In genomic region chr8:13627591-13627990, GRCm38 (mm10) we compare ENCODE assay signal across 27 mouse cellular contexts. TPM values are rescaled to one million over a fixed set of nuclear protein-coding genes. Genes with fewer than 3 reads are reported as not detected.
A peak's percentile ranks its signal among the peaks of the same experiment; 100 is the strongest.
DNase-seq lines count a peak whose midpoint lies in the region; ATAC-seq lines count a peak whose summit lies in the region.
"Had no signal": no experiment of that assay in that cellular context is flagged by ENCODE, and none has a peak within 500 bp of the region (broad histone marks: within the 10 kb centered on the region; RNA-seq: fewer than 3 reads in every experiment).

No protein-coding gene starts in this region.

- H3K9me3 ChIP-seq in heart, embryonic 11.5 days (replicated peaks; ENCODE audit: control insufficient read depth, low read length): no peaks in the 10 kb centered on the region
- H3K9me3 ChIP-seq: embryonic facial prominence, embryonic 13.5 days; forebrain, embryonic 10.5 days; forebrain, embryonic 15.5 days; limb, embryonic 13.5 days; lung, embryonic 15.5 days; neural tube, embryonic 15.5 days had no signal

- H3K79me2 ChIP-seq in macrophage (ENCODE audit: inconsistent target): peaks cover 98% of the 10 kb centered on the region

- peak; percentile 43; the same call in 1 of the 2 replicates for ATAC-seq in neutrophil, adult 5-6 weeks (ENCODE audit: extremely low read depth, insufficient number of reproducible peaks, low FRiP score, poor library complexity, severe bottlenecking)
- no peak for ATAC-seq in heart, embryonic 11.5 days (replicated peaks; ENCODE audit: insufficient number of reproducible peaks, low FRiP score, low TSS enrichment)
- ATAC-seq: forebrain, embryonic 15.5 days had no signal

- no peak overlapping the region for H3K4me2 ChIP-seq in heart, embryonic 11.5 days
- H3K4me2 ChIP-seq: embryonic facial prominence, embryonic 13.5 days; forebrain, embryonic 15.5 days; heart, embryonic 12.5 days; limb, embryonic 13.5 days; liver, embryonic 11.5 days; lung, embryonic 15.5 days; neural tube, embryonic 15.5 days had no signal

- 59% methylated on average over 5 of the region's 5 CpGs for WGBS in macrophage (ENCODE audit: missing documents)
- 91% methylated on average over 5 of the region's 5 CpGs for WGBS in heart, embryonic 11.5 days (ENCODE audit: insufficient replicate concordance)

- no peaks in the 10 kb centered on the region for H3K27me3 ChIP-seq in heart, embryonic 11.5 days (ENCODE audit: control insufficient read depth, insufficient read depth, low read length)
- H3K27me3 ChIP-seq: CH12.LX; embryonic facial prominence, embryonic 13.5 days; forebrain, embryonic 15.5 days; heart, embryonic 12.5 days; limb, embryonic 13.5 days; lung, embryonic 15.5 days; neural tube, embryonic 15.5 days had no signal

- DNase-seq in spleen, postnatal 36 days (ENCODE audit: low spot score in 2 of 2): peak; percentile 40 to 47
- DNase-seq in spleen, adult 12 weeks (ENCODE audit: low spot score): no peak
- no peak for DNase-seq in kidney, postnatal 10 days
- no peak for DNase-seq in urinary bladder, adult 18-20 months (ENCODE audit: low spot score in 2 of 2)
- DNase-seq: adrenal gland, postnatal 10 days; cerebellum, adult 11-12 months; cerebellum, adult 9-11 months; gastrocnemius, postnatal 25 days; heart, adult 18-20 months; kidney, adult 11 months; kidney, postnatal 25 days; midbrain, embryonic 14.5 days; right cerebral cortex, adult 18-20 months; thymus, adult 18-20 months; thymus, postnatal 25 days had no signal

- peak overlapping the region; percentile 25 for H3K27ac ChIP-seq in macrophage
- no peak overlapping the region for H3K27ac ChIP-seq in heart, embryonic 11.5 days (ENCODE audit: low read depth, low read length)
- H3K27ac ChIP-seq: embryonic facial prominence, embryonic 13.5 days; forebrain, embryonic 10.5 days; forebrain, embryonic 15.5 days; limb, embryonic 13.5 days; lung, embryonic 15.5 days; neural tube, embryonic 15.5 days had no signal

- H3K4me3 ChIP-seq in macrophage (ENCODE audit: inconsistent target): no peak overlapping the region
- no peak overlapping the region for H3K4me3 ChIP-seq in heart, embryonic 11.5 days (ENCODE audit: low read depth, low read length)
- H3K4me3 ChIP-seq: embryonic facial prominence, embryonic 13.5 days; forebrain, embryonic 10.5 days; forebrain, embryonic 15.5 days; heart, embryonic 12.5 days; limb, embryonic 13.5 days; lung, embryonic 15.5 days; neural tube, embryonic 15.5 days had no signal

- H3K36me3 ChIP-seq in macrophage (ENCODE audit: inconsistent target): peaks cover 28% of the 10 kb centered on the region
- H3K36me3 ChIP-seq in heart, embryonic 11.5 days (ENCODE audit: control insufficient read depth, insufficient read depth, low read length): peaks cover 7% of the 10 kb centered on the region
- H3K36me3 ChIP-seq: forebrain, embryonic 15.5 days; lung, embryonic 15.5 days had no signal

- H3K4me1 ChIP-seq in heart, embryonic 11.5 days (ENCODE audit: control insufficient read depth, insufficient read depth, low read length): peaks cover 25% of the 10 kb centered on the region

- no peak overlapping the region for H3K9ac ChIP-seq in heart, embryonic 11.5 days (ENCODE audit: low read depth, low read length)
- H3K9ac ChIP-seq: embryonic facial prominence, embryonic 13.5 days; forebrain, embryonic 15.5 days; heart, embryonic 12.5 days; limb, embryonic 13.5 days; lung, embryonic 15.5 days; neural tube, embryonic 15.5 days had no signal

RNA-seq across cellular contexts. Expression of gene Rasa3, which starts 49.8 kb away (rescaled TPM):
- 100 to 1,000 TPM in 19 of 26 experiments, 10 to 100 TPM in 7; 24.5 to 267 (median 142) TPM for total RNA-seq in macrophage (2018; cell fraction: chromatin; rRNA removed)
- total RNA-seq in macrophage (2018; cell fraction: cytosol; rRNA removed): 100 to 1,000 TPM in 7 of 26 experiments, 10 to 100 TPM in 19; 56.4 to 109 (median 82.5) TPM
- 100 to 1,000 TPM in 12 of 26 experiments, 10 to 100 TPM in 14; 30.1 to 198 (median 99.8) TPM for total RNA-seq in macrophage (2018; cell fraction: nucleus; rRNA removed)
- polyA plus RNA-seq in macrophage (2018): 72.6 to 95.1 TPM (median 88.3 TPM) in 3 replicates
- 437 and 443 TPM in 2 replicates for total RNA-seq in neutrophil, adult 5-6 weeks (2017)
- polyA plus RNA-seq in heart, embryonic 11.5 days (2014; fragmentation: Nextera tagmentation; extraction: Ambion mirVana): 26.3 and 36.3 TPM in 2 replicates

Comparison
In these comparisons a context has a peak if more than half of its experiments do, and no peak if none do; other contexts are left out.
1. DNase-seq: peak in spleen, postnatal 36 days (2 of 2); none in spleen, adult 12 weeks (single experiment), kidney, postnatal 10 days (single experiment) and urinary bladder, adult 18-20 months (0 of 2).